Mouse (Mus musculus): Measurements from ENCODE around the gene Ctnna3.
A peak's percentile ranks its signal among the peaks of the same experiment; 100 is the strongest.

Ctnna3 gene

GRCm38 (mm10) chr10:63771656-63772055 lies 341.8 kb downstream of the Ctnna3 start:
- no peak for DNase-seq

GRCm38 (mm10) chr10:63772074-63772473 lies 342.2 kb downstream of the Ctnna3 start:
- no peak for DNase-seq

GRCm38 (mm10) chr10:63781948-63782347 lies 352.1 kb downstream of the Ctnna3 start:
- no peak for DNase-seq

- no peak for DNase-seq
Measured at GRCm38 (mm10) chr10:63784808-63785535, 355.1 kb downstream of the Ctnna3 start.

- DNase-seq = no peak
Measured at GRCm38 (mm10) chr10:63786390-63786789, 356.5 kb downstream of the Ctnna3 start.

GRCm38 (mm10) chr10:63803909-63804308 lies 374.0 kb downstream of the Ctnna3 start:
- no peak for DNase-seq

- no peak for DNase-seq
Measured at GRCm38 (mm10) chr10:63805551-63805950, 375.7 kb downstream of the Ctnna3 start.

- no peak for DNase-seq
Measured at GRCm38 (mm10) chr10:63806254-63806653, 376.4 kb downstream of the Ctnna3 start.

GRCm38 (mm10) chr10:63810043-63810617 lies 380.2 kb downstream of the Ctnna3 start:
- peak; percentile 5 for DNase-seq

- peak; percentile 10 for DNase-seq
Measured at GRCm38 (mm10) chr10:63839011-63839410, 409.1 kb downstream of the Ctnna3 start.

GRCm38 (mm10) chr10:63851946-63852345 lies 422.0 kb downstream of the Ctnna3 start:
- DNase-seq = no peak

GRCm38 (mm10) chr10:63869123-63869522 lies 439.2 kb downstream of the Ctnna3 start:
- DNase-seq = no peak

GRCm38 (mm10) chr10:63880462-63880903 lies 450.6 kb downstream of the Ctnna3 start:
- no peak for DNase-seq

GRCm38 (mm10) chr10:63886449-63887088 lies 456.7 kb downstream of the Ctnna3 start:
- peak; percentile 6 for DNase-seq

GRCm38 (mm10) chr10:63894612-63895011 lies 464.7 kb downstream of the Ctnna3 start:
- DNase-seq = no peak

GRCm38 (mm10) chr10:63899891-63900290 lies 470.0 kb downstream of the Ctnna3 start:
- no peak for DNase-seq

GRCm38 (mm10) chr10:63908878-63909277 lies 479.0 kb downstream of the Ctnna3 start:
- DNase-seq = no peak

- DNase-seq = no peak
Measured at GRCm38 (mm10) chr10:63927334-63927733, 497.4 kb downstream of the Ctnna3 start, which contains the start of gene Gm10118. Gene Gm10118, minus strand, starts transcription at chr10:63927434.

GRCm38 (mm10) chr10:63933946-63934345 lies 504.0 kb downstream of the Ctnna3 start:
- no peak for DNase-seq

- DNase-seq = no peak
Measured at GRCm38 (mm10) chr10:63945534-63945933, 515.6 kb downstream of the Ctnna3 start.

- DNase-seq = no peak
Measured at GRCm38 (mm10) chr10:63947266-63947665, 517.4 kb downstream of the Ctnna3 start.

- no peak for DNase-seq
Measured at GRCm38 (mm10) chr10:63950867-63951266, 521.0 kb downstream of the Ctnna3 start.

- no peak for DNase-seq
Measured at GRCm38 (mm10) chr10:63951481-63951880, 521.6 kb downstream of the Ctnna3 start.

Data from right cerebral cortex, postnatal 4 days (tissue).